Mouse (Mus musculus) hindbrain, embryonic 16.5 days (tissue): Measurements from ENCODE around the gene Lamtor2. TPM values are rescaled to one million over a fixed set of nuclear protein-coding genes. Genes with fewer than 3 reads are reported as not detected.

Source experiments
- ATAC-seq: fragments of 200-750 bp; cut with Nextera tagmentation; 2 replicates; pipeline ENCODE4 v1.8.0; 2017; ENCODE audit warnings: moderate TSS enrichment, moderate library complexity
- H3K27ac ChIP-seq: fragments of 300-500 bp; sonication (generic); 2 replicates; pipeline ENCODE4 v1.5.1; 2014; ENCODE audit warnings: low read depth, mild to moderate bottlenecking, control low read depth, low read length, moderate library complexity
- H3K27me3 ChIP-seq: fragments of 300-500 bp; sonication (generic); replicated peaks from 2 replicates; pipeline ENCODE4 v1.6.1; 2014; ENCODE audit warnings: low read length; ENCODE audit not compliant: control insufficient read depth, insufficient read depth
- H3K36me3 ChIP-seq: fragments of 300-500 bp; sonication (generic); 2 replicates; pipeline ENCODE4 v1.6.1; 2014; ENCODE audit warnings: mild to moderate bottlenecking, low read length, moderate library complexity, mixed read lengths; ENCODE audit not compliant: control insufficient read depth, insufficient read depth
- H3K4me1 ChIP-seq: fragments of 300-500 bp; sonication (generic); 2 replicates; pipeline ENCODE4 v1.6.1; 2014; ENCODE audit warnings: low read depth, low read length; ENCODE audit not compliant: control insufficient read depth, insufficient read depth
- H3K4me2 ChIP-seq: fragments of 300-500 bp; sonication (generic); 2 replicates; pipeline ENCODE4 v1.6.1; 2014; ENCODE audit warnings: mild to moderate bottlenecking, low read length, control low read depth, moderate library complexity
- H3K4me3 ChIP-seq: fragments of 300-500 bp; sonication (generic); 2 replicates; pipeline ENCODE4 v1.5.1; 2014; ENCODE audit warnings: mild to moderate bottlenecking, low read length, control low read depth, moderate library complexity
- H3K9ac ChIP-seq: fragments of 300-500 bp; sonication (generic); 2 replicates; pipeline ENCODE4 v1.6.1; 2014; ENCODE audit warnings: low read depth, mild to moderate bottlenecking, control low read depth, low read length, moderate library complexity
- H3K9me3 ChIP-seq: fragments of 300-500 bp; sonication (generic); 2 replicates; pipeline ENCODE4 v1.6.1; 2014; ENCODE audit warnings: mild to moderate bottlenecking, low read length, moderate library complexity; ENCODE audit not compliant: control insufficient read depth
- WGBS: fragments of 180-500 bp; shearing (Covaris S2); extraction: QIAGEN DNeasy Blood & Tissue Kit; methylation state at CpG from one replicate; pipeline ENCODE4 v1.1.7; 2014; 5-methylcytosine and 5-hydroxymethylcytosine counted together
- polyA plus RNA-seq: library from polyadenylated mRNA; unstranded; fragments of >200 nt; fragmentation: Nextera tagmentation; extraction: Ambion mirVana; gene quantifications from 2 replicates; pipeline ENCODE4 v1.2.1, GENCODE M21; 2015

Gene Lamtor2
- polyA plus RNA-seq, 1 experiment from 2014 or later, result 218 TPM

DNA sequence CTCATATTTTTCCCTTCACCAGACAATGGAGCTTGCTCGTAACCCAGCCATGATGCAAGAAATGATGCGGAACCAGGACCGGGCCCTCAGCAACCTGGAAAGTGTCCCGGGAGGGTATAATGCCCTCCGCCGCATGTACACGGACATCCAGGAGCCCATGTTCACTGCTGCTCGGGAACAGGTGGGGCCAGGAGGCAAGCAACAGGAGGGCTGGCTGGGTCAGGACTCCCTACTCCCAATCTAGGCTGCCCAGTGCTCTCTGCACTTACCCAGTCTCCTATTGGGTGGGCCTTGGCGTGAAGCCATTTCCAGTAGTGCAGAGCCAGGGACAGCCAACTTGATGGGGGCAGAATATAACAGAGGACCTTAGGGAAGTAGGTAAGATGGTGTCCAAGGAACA, 6.7 kb upstream of the Lamtor2 start:
- H3K9ac ChIP-seq, result no peak overlapping the region
- ATAC-seq, result no peak
- no peaks in the 10 kb centered on the region for H3K9me3 ChIP-seq
- H3K27me3 ChIP-seq, result no peaks in the 10 kb centered on the region
- no peak overlapping the region for H3K4me2 ChIP-seq
- peaks cover 34% of the 10 kb centered on the region for H3K36me3 ChIP-seq
- H3K4me3 ChIP-seq, result no peak overlapping the region
- no peak overlapping the region for H3K27ac ChIP-seq
- peaks cover 9% of the 10 kb centered on the region for H3K4me1 ChIP-seq
- 89% methylated on average over 9 of the region's 9 CpGs for WGBS

DNA sequence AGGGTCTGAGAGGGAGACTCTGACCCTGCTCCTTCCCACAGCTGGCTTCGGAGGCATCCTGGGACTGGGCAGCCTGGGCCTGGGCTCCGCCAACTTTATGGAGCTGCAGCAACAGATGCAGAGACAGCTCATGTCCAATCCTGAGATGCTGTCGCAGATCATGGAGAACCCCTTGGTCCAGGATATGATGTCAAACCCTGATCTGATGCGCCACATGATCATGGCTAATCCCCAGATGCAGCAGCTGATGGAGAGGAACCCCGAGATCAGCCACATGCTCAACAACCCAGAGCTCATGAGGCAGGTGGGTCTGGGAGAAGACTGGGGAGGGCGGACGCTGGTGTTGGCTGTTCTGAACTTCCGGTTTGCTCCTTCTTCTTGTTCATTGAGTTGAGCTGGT, 3.7 kb upstream of the Lamtor2 start:
- WGBS, result 98% methylated on average over 8 of the region's 8 CpGs
- H3K9me3 ChIP-seq, result no peaks in the 10 kb centered on the region
- peaks cover 19% of the 10 kb centered on the region for H3K4me1 ChIP-seq
- H3K27ac ChIP-seq, result no peak overlapping the region
- no peak overlapping the region for H3K4me2 ChIP-seq
- no peak overlapping the region for H3K9ac ChIP-seq
- ATAC-seq, result no peak
- H3K27me3 ChIP-seq, result no peaks in the 10 kb centered on the region
- H3K36me3 ChIP-seq, result peaks cover 26% of the 10 kb centered on the region
- H3K4me3 ChIP-seq, result no peak overlapping the region

DNA sequence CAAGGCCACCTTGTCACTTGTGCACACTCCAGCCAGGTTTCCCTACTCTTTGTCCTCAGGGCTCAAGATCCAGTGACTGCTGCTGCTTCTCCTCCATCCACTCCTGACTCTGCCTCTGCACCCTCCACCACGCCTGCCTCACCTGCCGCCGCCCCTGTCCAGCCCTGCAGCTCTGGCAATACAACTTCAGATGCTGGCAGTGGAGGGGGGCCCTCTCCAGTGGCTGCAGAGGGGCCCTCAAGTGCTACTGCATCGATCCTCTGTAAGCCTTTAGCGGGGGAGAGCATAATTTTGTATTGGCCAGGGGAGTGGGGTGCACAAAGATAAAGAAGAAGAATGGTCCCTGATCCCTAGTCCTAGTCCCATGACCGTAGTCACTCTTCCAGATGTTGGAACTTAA, 2.9 kb upstream of the Lamtor2 start:
- Histone ChIP-seq H3K4me2 (no peak overlapping the region), H3K4me1 (peaks cover 20% of the 10 kb centered on the region), H3K36me3 (peaks cover 23% of the 10 kb centered on the region), H3K27me3 (no peaks in the 10 kb centered on the region), H3K4me3 (no peak overlapping the region), H3K9me3 (no peaks in the 10 kb centered on the region), H3K27ac (no peak overlapping the region), H3K9ac (no peak overlapping the region)
- no peak for ATAC-seq
- WGBS, result 97% methylated on average over 6 of the region's 6 CpGs

DNA sequence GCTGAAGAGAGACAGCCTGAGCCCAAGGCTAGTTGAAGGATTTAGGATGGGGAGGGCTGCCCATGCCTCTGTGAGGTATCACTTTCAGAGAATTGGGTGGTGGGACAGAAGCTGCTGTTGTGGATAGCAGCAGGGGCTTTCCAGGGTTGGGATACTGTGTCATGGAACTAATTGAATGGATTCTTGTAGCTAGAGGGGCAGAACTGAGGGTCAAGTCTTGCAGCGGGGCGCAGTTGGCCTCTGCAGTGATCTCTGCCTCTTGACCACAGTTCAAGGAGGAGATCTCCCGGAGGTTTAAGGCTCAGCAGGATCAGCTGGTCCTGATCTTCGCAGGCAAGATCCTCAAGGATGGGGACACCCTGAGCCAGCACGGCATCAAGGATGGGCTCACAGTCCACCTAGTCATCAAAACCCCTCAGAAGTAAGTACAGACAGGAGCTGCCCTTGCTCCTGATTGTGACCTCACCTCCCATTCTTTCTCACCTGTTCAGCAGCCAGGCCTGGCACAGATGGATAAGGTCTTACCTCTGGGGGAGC, 2.3 kb upstream of the Lamtor2 start:
- no peaks in the 10 kb centered on the region for H3K27me3 ChIP-seq
- H3K9me3 ChIP-seq, result no peaks in the 10 kb centered on the region
- H3K36me3 ChIP-seq, result peaks cover 19% of the 10 kb centered on the region
- no peak overlapping the region for H3K27ac ChIP-seq
- H3K4me1 ChIP-seq, result peaks cover 20% of the 10 kb centered on the region
- no peak overlapping the region for H3K4me3 ChIP-seq
- no peak overlapping the region for H3K9ac ChIP-seq
- ATAC-seq, result no peak
- H3K4me2 ChIP-seq, result peak overlapping the region; percentile 91
- 87% methylated on average over 5 of the region's 5 CpGs for whole genome bisulfite sequencing

DNA sequence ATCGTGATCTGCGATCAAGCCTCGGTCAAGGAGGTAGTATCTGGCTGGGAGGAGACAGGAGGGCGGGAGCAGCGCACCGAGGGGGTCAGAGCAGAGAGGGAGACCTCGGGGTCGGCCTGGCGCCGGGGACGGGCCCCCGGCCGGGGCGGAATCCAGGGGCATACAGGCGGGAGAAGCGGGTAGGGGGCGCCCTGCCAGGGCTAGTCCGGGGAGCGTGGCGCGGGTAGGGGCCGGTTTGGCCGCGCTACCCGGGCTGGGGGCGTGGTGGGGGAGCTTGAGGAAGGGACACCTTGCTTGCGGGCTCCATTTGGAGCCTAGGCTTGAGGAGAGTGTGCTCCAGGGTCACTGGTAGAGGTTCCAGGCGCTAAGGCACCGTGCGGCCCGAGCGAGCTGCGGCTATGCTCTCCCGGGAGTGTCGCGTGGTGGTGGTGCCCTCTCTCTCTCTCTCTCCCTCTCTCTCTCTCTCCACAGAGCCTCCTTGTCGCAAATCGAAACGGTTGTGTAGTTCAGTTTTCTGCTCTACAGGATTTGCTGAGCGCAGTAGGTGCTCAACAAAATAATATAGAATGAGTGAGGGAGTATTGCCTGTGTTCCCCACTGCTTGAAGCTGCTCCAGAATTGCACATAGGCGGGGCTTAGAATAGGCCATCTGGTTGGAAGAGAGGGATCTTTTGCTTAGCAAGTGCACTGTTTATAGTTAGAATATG, 1.2 kb upstream of the Lamtor2 start:
- peaks cover 16% of the 10 kb centered on the region for H3K36me3 ChIP-seq
- 0% methylated on average over 40 of the region's 41 CpGs for WGBS
- H3K4me2 ChIP-seq, result peak overlapping the region; percentile 91
- no peaks in the 10 kb centered on the region for H3K27me3 ChIP-seq
- peak overlapping the region; percentile 94 for H3K27ac ChIP-seq
- ATAC-seq, result peak; percentile 45
- no peaks in the 10 kb centered on the region for H3K9me3 ChIP-seq
- peak overlapping the region; percentile 96 for H3K9ac ChIP-seq
- peaks cover 20% of the 10 kb centered on the region for H3K4me1 ChIP-seq
- peak overlapping the region; percentile 78 for H3K4me3 ChIP-seq

DNA sequence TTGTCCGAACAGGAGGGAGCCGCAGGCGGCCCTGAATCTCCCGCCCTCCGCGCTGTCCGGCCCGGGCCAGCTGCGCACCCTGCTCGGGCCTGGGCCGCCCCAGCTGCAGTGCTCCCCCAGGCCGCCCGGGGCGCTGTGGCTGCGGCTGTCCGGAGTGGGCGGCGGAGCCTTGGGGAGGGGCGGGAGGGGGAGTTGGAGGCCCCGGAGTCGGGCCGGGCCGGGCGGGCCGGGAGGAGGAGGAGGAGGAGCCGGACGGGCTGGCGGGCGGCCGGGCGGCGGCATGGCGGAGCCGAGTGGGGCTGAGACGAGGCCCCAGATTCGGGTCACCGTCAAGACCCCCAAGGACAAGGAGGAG, 628 bp upstream of the Lamtor2 start, which contains the start of gene Ubqln4:
Ubqln4 (plus strand) TSS at position 234 of the 355 bp plus-strand sequence.
- WGBS, result under 1% methylated on average over 21 of the region's 37 CpGs
- peak within 1 kb of the TSS; percentile 78 for H3K4me3 ChIP-seq

DNA sequence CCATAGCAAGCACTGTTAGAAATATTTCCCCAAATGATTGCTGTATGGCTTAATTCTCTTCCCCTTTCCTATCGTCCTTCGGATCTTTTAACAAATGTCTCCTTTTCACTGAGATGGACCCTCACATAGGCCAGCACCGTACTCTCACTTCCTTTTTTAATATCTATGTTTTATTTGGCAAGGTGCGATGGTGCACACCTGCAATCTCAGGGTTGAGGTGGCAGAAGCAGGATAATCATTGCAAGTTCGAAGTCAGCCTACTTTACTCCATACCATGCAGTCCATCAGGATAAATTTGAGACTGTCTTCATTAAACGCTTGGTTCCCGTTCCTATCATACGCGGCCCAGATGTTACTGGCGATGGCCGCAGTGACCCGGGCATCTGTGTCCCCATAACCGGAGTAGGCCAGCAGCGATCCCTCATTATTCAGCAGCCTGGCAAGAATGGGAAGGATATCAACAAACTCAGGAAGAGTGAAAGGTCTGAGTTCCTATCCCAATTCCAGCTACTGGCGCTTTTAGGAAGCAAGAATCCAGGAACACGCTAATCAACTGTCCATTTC, 710 bp downstream of the Lamtor2 start:
- H3K4me3 ChIP-seq, result peak overlapping the region; percentile 78

More for the DNA sequence above, 628 bp upstream of the Lamtor2 start, which contains the start of gene Ubqln4:
- peaks cover 13% of the 10 kb centered on the region for H3K36me3 ChIP-seq
- peaks cover 20% of the 10 kb centered on the region for H3K4me1 ChIP-seq
- no peaks in the 10 kb centered on the region for H3K27me3 ChIP-seq
- peak within 1 kb of the TSS; percentile 91 for H3K4me2 ChIP-seq
- peak; percentile 82 for ATAC-seq
- peak within 1 kb of the TSS; percentile 96 for H3K9ac ChIP-seq
- H3K9me3 ChIP-seq, result no peaks in the 10 kb centered on the region
- peak within 1 kb of the TSS; percentile 94 for H3K27ac ChIP-seq

DNA sequence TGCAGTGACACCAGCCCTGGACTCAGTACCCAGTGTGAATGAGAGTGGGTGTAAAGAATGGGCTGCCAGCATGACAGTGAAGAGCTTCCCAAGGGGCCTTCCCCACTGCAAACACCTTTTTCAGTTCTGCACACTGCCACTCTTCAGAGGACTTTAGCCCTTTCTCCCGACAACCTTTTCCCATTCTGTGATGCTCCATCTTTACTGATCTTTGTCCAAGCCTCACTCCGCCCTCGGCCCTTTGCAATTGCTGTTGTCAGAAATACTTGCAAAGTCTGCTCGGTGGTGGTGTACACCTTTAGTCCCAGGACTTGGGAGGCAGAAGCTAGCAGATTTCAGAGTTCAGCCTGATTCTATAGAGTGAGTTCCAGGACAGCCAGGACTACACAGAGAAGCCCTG, 1.3 kb downstream of the Lamtor2 start:
- H3K27ac ChIP-seq, result no peak overlapping the region
- WGBS, result 77% methylated on average over 4 of the region's 4 CpGs
- no peak overlapping the region for H3K9ac ChIP-seq
- H3K4me1 ChIP-seq, result peaks cover 20% of the 10 kb centered on the region
- H3K4me3 ChIP-seq, result no peak overlapping the region
- H3K4me2 ChIP-seq, result peak overlapping the region; percentile 91
- H3K36me3 ChIP-seq, result peaks cover 3% of the 10 kb centered on the region
- H3K9me3 ChIP-seq, result no peaks in the 10 kb centered on the region
- no peak for ATAC-seq
- no peaks in the 10 kb centered on the region for H3K27me3 ChIP-seq

More for the DNA sequence above, 710 bp downstream of the Lamtor2 start:
- H3K4me1 ChIP-seq, result peaks cover 20% of the 10 kb centered on the region
- H3K27me3 ChIP-seq, result no peaks in the 10 kb centered on the region
- H3K9me3 ChIP-seq, result no peaks in the 10 kb centered on the region
- no peak for ATAC-seq
- WGBS, result 25% methylated on average over 16 of the region's 16 CpGs
- H3K9ac ChIP-seq, result peak overlapping the region; percentile 79
- H3K27ac ChIP-seq, result peak overlapping the region; percentile 56
- peak overlapping the region; percentile 91 for H3K4me2 ChIP-seq
- H3K36me3 ChIP-seq, result peaks cover 7% of the 10 kb centered on the region

DNA sequence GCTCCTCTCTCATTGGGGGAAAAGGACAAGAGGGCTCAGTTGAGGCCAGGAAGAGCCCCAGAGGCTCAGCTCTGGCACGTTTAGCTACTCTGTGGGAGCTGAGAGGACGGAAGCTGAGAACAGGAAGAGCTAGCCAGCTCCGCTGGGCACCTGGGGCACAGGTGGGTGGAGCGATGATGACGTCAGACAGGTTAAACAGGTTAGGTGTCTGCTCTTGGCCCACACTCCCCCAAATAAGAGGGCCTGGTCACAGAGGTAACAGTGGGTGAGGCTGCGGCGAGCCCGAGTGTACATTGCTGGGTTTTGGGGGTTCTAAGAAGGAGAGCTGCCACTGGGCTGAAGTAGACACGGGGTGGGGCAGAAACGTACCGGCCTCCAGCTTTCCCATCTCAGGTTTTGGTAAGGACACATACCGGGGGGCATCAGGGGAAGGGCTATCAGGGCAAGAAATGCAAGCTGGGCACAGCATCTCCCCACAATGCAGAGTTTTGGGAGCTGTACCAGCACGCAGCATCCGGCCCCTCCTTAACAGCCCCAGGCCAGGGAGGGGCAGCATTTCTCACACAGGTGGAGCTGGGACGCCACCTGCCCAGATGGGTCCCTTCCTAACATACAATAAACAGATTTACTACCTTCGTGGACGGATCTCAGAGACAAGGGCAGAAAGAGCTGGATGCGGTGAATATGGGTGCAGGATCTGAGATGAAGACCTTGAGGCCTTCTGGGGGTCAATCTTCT, 4.5 kb downstream of the Lamtor2 start, which contains the start of gene Rab25:
Rab25 (minus strand) TSS at position 121 of the 738 bp plus-strand sequence.
- no peak within 1 kb of the TSS for H3K9ac ChIP-seq

More for the DNA sequence above, 4.5 kb downstream of the Lamtor2 start, which contains the start of gene Rab25:
- Histone ChIP-seq H3K36me3 (no peaks in the 10 kb centered on the region), H3K4me1 (peaks cover 9% of the 10 kb centered on the region), H3K27ac (no peak within 1 kb of the TSS), H3K4me3 (no peak within 1 kb of the TSS), H3K27me3 (no peaks in the 10 kb centered on the region), H3K4me2 (no peak within 1 kb of the TSS), H3K9me3 (no peaks in the 10 kb centered on the region)
- 51% methylated on average over 18 of the region's 18 CpGs for WGBS
- no peak for ATAC-seq
